Mouse (Mus musculus) midbrain, embryonic 11.5 days (tissue): ENCODE results near the gene Gm5478. TPM values are rescaled to one million over a fixed set of nuclear protein-coding genes. Genes with fewer than 3 reads are reported as not detected.
"Not testable (repeated sequence)": the region's sequence is repeated elsewhere in the genome, so short reads cannot be mapped to it uniquely, and the experiment has no call there.

Source experiments
- ATAC-seq: fragments of 200-750 bp; cut with Nextera tagmentation; 2 replicates; pipeline ENCODE4 v1.8.0; 2017; ENCODE audit warnings: moderate TSS enrichment, moderate library complexity; ENCODE audit not compliant: low FRiP score
- DNase-seq: peaks from one replicate; pipeline ENCODE4 v3.0.0; 2015; ENCODE audit warnings: low spot score; ENCODE audit errors: missing footprints
- H3K27ac ChIP-seq: fragments of 300-500 bp; sonication (generic); 2 replicates; pipeline ENCODE4 v1.5.1; 2014; ENCODE audit warnings: low read depth, low read length
- H3K27me3 ChIP-seq: fragments of 300-500 bp; sonication (generic); 2 replicates; pipeline ENCODE4 v1.6.1; 2014; ENCODE audit warnings: mild to moderate bottlenecking, low read length, moderate library complexity, mixed read lengths; ENCODE audit not compliant: control insufficient read depth, insufficient read depth
- H3K36me3 ChIP-seq: fragments of 300-500 bp; sonication (generic); 2 replicates; pipeline ENCODE4 v1.6.1; 2014; ENCODE audit warnings: mild to moderate bottlenecking, low read length, moderate library complexity, mixed read lengths; ENCODE audit not compliant: control insufficient read depth, insufficient read depth
- H3K4me1 ChIP-seq: fragments of 300-500 bp; sonication (generic); 2 replicates; pipeline ENCODE4 v1.6.1; 2014; ENCODE audit warnings: low read length; ENCODE audit not compliant: control insufficient read depth, insufficient read depth
- H3K4me2 ChIP-seq: fragments of 300-500 bp; sonication (generic); 2 replicates; pipeline ENCODE4 v1.6.1; 2014; ENCODE audit warnings: mild to moderate bottlenecking, moderate library complexity
- H3K4me3 ChIP-seq: fragments of 300-500 bp; sonication (generic); 2 replicates; pipeline ENCODE4 v1.5.1; 2014; ENCODE audit warnings: low read depth, low read length
- H3K9ac ChIP-seq: fragments of 300-500 bp; sonication (generic); 2 replicates; pipeline ENCODE4 v1.6.1; 2014; ENCODE audit warnings: low read length
- H3K9me3 ChIP-seq: fragments of 300-500 bp; sonication (generic); 2 replicates; pipeline ENCODE4 v1.6.1; 2016; ENCODE audit warnings: low read length; ENCODE audit not compliant: control insufficient read depth
- WGBS: fragments of 180-500 bp; shearing (Covaris S2); extraction: QIAGEN DNeasy Blood & Tissue Kit; methylation state at CpG from one replicate; pipeline ENCODE4 v1.1.7; 2014; 5-methylcytosine and 5-hydroxymethylcytosine counted together
- polyA plus RNA-seq: library from polyadenylated mRNA; unstranded; fragments of >200 nt; fragmentation: Nextera tagmentation; extraction: Ambion mirVana; gene quantifications from 2 replicates; pipeline ENCODE4 v1.2.1, GENCODE M21; 2014

Gm5478 gene
- not detected in 2 replicates for polyA plus RNA-seq

DNA sequence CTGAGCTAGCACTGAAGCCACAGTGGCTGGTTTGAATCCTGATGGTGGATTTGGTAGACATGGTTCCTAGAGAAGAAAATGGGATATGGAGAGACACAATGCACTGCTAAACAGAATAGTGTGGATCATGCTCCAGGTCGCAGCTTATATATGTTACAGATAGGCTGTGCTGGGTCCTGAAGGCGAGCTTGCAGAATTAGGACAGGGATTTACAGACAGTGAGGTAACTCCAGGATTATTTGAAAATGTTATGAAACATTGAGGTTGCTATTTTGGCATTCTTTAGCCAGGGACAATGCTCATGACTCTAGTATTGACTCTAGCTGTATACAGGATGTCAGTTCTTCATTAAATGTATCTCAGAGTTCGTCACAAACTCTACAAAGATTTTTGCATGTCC, at the start of gene Gm5478:
Gene Gm5478 (minus strand): TSS at position 101 of the 400 bp plus-strand sequence.
- H3K27ac ChIP-seq: no peak within 1 kb of the TSS
- no peaks in the 10 kb centered on the region for H3K36me3 ChIP-seq
- no peak within 1 kb of the TSS for H3K9ac ChIP-seq
- no peak within 1 kb of the TSS for H3K4me3 ChIP-seq
- no peaks in the 10 kb centered on the region for H3K4me1 ChIP-seq
- H3K4me2 ChIP-seq: no peak within 1 kb of the TSS
- H3K27me3 ChIP-seq: no peaks in the 10 kb centered on the region
- no peak for DNase-seq
- no peaks in the 10 kb centered on the region for H3K9me3 ChIP-seq
- ATAC-seq: no peak
- WGBS: 78% methylated on average over 3 of the region's 3 CpGs

DNA sequence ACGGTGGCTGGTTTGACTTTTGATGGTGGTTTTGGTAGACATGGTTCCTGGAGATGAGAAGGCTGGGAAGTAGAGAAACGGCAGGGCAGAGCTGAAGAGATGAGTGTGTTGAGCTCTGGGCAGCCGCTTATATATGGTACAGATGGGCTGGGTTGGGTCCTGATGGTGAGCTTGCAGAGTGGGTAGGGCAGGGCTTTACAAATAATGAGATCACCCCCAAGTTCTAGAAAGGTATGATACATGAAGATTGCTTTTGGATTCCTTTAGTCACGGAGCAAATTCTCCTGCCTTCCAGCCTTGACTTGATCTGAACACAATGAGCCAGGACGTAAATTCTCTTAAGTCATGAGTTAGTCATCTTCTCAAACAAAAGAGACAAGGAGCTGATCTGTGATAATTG, 47.0 kb upstream of the Gm5478 start, which contains the start of gene Krt6a:
Gene Krt6a (minus strand): TSS at position 101 of the 400 bp plus-strand sequence.
- Histone ChIP-seq H3K4me3 (no peak within 1 kb of the TSS), H3K27ac (no peak within 1 kb of the TSS), H3K9ac (no peak within 1 kb of the TSS), H3K9me3 (no peaks in the 10 kb centered on the region), H3K4me1 (no peaks in the 10 kb centered on the region), H3K27me3 (no peaks in the 10 kb centered on the region), H3K36me3 (no peaks in the 10 kb centered on the region), H3K4me2 (no peak within 1 kb of the TSS)
- DNase-seq (no peak), ATAC-seq (no peak)
- 84% methylated on average over 5 of the region's 5 CpGs for WGBS

DNA sequence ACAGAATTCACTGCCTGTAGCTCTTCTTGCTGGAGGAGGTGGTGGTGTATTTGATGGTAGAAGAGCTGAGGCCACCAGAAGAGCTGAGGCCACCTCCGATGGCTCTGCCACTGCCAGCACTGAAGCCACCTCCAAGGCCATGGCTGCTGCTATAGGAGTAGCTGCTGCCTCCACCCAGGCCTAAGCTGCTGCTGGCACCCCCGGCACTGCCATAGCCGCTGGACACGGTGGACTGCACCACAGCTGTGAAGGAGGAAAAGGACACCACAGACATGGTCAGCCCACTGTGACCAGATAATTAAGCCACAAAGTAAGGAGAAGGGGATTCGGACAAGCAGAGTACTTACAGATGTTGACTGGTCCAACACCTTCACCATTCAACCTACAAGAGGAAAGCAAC, 43.3 kb upstream of the Gm5478 start:
- 90% methylated on average over 5 of the region's 5 CpGs for WGBS
- not testable (repeated sequence) for DNase-seq, H3K4me2 ChIP-seq, H3K4me1 ChIP-seq, H3K9me3 ChIP-seq, H3K4me3 ChIP-seq, H3K27ac ChIP-seq, H3K27me3 ChIP-seq, H3K9ac ChIP-seq, H3K36me3 ChIP-seq, ATAC-seq

DNA sequence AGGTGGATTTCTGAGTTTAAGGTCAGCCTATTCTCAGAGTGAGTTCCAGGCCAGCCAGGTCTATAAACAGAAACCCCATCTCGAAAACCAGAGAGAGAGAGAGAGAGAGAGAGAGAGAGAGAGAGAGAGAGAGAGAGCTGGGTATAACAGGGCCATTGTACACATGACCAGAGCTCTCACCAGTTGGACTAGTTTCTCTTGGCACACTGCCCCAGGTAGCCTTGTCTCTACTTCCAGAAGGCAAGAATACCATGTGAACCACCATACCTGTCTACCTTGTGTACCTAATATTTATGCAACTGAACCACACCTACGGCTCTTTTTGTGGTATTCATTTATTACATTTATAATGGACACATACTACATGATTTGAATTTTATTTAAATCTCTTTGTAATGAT, 41.0 kb upstream of the Gm5478 start:
- ATAC-seq (no peak), DNase-seq (no peak)
- H3K9ac ChIP-seq: no peak overlapping the region
- no peaks in the 10 kb centered on the region for H3K9me3 ChIP-seq
- no peak overlapping the region for H3K27ac ChIP-seq
- no peaks in the 10 kb centered on the region for H3K27me3 ChIP-seq
- no peaks in the 10 kb centered on the region for H3K4me1 ChIP-seq
- H3K4me3 ChIP-seq: no peak overlapping the region
- no peak overlapping the region for H3K4me2 ChIP-seq
- 81% methylated on average over 2 of the region's 2 CpGs for WGBS
- no peaks in the 10 kb centered on the region for H3K36me3 ChIP-seq

DNA sequence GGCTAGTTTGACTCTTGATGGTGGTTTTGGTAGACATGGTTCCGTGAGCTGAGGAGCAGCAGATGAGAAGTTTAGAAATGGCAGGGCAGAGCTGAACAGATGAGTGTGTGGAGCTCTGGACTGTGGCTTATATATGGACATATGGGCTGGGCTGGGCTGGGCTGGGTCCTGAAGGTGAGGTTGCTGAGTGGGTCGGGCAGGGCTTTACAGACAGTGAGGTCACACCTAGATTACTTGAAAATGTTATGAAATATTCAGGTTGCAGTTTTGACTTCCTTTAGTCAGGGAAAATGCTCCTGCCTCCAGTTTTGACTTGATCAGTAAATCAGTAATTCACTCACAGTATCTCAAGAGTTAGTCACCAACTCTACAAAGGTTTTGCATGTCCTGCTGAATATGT, 33.0 kb upstream of the Gm5478 start, which contains the start of gene Krt6b:
Gene Krt6b (minus strand): TSS at position 101 of the 400 bp plus-strand sequence.
- Histone ChIP-seq H3K27me3 (no peaks in the 10 kb centered on the region), H3K4me3 (no peak within 1 kb of the TSS), H3K27ac (no peak within 1 kb of the TSS), H3K4me1 (no peaks in the 10 kb centered on the region), H3K36me3 (no peaks in the 10 kb centered on the region), H3K4me2 (no peak within 1 kb of the TSS), H3K9ac (no peak within 1 kb of the TSS), H3K9me3 (no peaks in the 10 kb centered on the region)
- ATAC-seq (no peak), DNase-seq (no peak)
- WGBS: 80% methylated on average over 2 of the region's 2 CpGs

DNA sequence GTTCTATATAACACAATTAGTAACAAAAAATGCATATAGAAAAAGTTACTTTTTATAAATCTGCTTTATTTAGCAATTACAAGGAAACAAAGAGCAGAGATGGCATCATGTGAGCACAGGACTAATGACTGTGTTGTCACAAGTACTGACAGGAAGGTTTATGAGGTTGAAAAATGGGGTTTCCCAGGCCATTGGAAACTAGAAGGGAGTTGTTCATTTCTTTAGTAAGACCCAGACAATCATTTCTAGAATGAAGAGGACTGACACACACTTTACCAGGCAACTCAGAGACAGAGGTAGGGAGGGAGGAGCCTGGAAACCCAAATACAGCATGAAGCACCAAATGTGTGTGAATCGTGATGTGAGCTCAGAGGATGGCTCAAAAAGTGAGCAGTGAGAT, 28.8 kb upstream of the Gm5478 start:
- 78% methylated on average over 1 of the region's 1 CpGs for WGBS
- Histone ChIP-seq H3K9me3 (no peaks in the 10 kb centered on the region), H3K27ac (no peak overlapping the region), H3K9ac (no peak overlapping the region), H3K4me1 (no peaks in the 10 kb centered on the region), H3K4me3 (no peak overlapping the region), H3K27me3 (no peaks in the 10 kb centered on the region), H3K36me3 (no peaks in the 10 kb centered on the region), H3K4me2 (no peak overlapping the region)
- ATAC-seq (no peak), DNase-seq (no peak)

DNA sequence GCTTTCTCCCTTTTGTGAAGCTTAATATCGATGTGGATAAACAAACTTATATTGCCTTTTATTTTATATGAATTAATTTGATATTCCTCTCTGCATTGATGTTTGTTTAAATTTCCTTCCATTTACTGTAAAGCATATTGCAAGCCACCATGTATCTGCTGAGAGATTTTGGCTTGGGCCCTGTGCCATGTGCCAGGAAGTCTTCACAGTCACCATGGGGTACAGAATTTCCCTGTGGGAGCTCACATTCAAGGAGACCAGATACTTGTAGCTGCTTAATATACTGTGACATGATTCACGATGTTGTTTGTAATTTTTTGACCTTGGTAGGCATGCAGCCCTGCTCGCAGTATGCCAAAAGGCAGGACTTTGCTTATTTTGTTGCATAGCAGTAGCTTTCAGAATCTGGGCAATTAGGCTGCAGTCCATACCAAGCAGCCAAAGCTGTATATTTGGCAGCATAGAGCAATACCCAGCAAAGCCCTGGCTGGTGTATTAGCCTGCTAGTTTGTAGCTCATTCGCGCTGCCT, 5.6 kb upstream of the Gm5478 start:
- no peaks in the 10 kb centered on the region for H3K4me1 ChIP-seq
- no peak overlapping the region for H3K4me2 ChIP-seq
- H3K4me3 ChIP-seq: no peak overlapping the region
- H3K9me3 ChIP-seq: no peaks in the 10 kb centered on the region
- H3K36me3 ChIP-seq: no peaks in the 10 kb centered on the region
- no peak overlapping the region for H3K27ac ChIP-seq
- no peak for DNase-seq
- H3K27me3 ChIP-seq: no peaks in the 10 kb centered on the region
- WGBS: 87% methylated on average over 5 of the region's 5 CpGs
- no peak overlapping the region for H3K9ac ChIP-seq
- no peak for ATAC-seq

DNA sequence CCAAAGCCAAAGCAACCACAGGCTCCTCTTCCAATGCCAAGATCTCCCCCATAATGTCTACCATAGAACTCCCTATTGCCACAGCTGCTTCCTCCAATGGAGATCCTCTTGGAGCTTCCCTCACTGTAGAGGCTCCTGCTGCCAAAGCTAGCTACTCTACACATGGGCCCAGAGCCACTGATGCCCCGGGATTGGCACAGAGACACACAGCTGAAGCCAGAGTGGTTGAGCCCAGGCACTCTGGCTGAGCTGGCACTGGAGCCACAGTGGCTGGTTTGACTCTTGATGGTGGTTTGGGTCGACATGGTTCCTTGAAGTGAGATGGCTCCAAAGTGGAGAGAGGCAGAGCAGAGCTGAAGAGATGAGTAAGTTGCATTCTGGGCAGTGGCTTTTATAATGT, 19.3 kb downstream of the Gm5478 start, which contains the start of gene Gm5414:
Gene Gm5414 (minus strand): TSS at position 305 of the 400 bp plus-strand sequence.
- 80% methylated on average over 2 of the region's 2 CpGs for WGBS
- no peaks in the 10 kb centered on the region for H3K9me3 ChIP-seq
- no peaks in the 10 kb centered on the region for H3K4me1 ChIP-seq
- DNase-seq (no peak), ATAC-seq (no peak)
- no peaks in the 10 kb centered on the region for H3K27me3 ChIP-seq
- H3K27ac ChIP-seq: no peak within 1 kb of the TSS
- H3K36me3 ChIP-seq: no peaks in the 10 kb centered on the region
- H3K4me3 ChIP-seq: no peak within 1 kb of the TSS
- H3K4me2 ChIP-seq: no peak within 1 kb of the TSS
- H3K9ac ChIP-seq: no peak within 1 kb of the TSS

DNA sequence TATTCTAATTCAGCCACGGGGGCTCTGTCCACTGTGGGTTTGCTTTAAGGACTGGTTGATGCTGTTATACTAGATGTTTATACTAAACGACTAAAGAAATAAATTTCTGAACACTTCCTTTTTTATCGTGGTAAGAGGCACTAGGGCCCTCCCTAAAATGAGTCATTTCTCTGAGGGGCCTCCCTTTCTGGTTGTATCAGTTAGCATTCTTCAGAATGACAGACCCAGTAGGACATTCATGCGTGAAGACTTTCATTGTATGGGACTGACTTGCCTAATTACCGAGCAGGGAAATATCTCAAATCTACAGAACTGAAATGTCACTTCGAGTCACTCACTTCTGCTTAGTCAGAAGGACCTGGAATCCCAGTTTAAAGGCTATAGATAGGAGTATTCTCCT, 48.1 kb downstream of the Gm5478 start:
- DNase-seq (peak; percentile 37), ATAC-seq (no peak)
- no peak overlapping the region for H3K4me2 ChIP-seq
- no peaks in the 10 kb centered on the region for H3K9me3 ChIP-seq
- 72% methylated on average over 6 of the region's 6 CpGs for WGBS
- no peaks in the 10 kb centered on the region for H3K36me3 ChIP-seq
- H3K27me3 ChIP-seq: no peaks in the 10 kb centered on the region
- H3K4me1 ChIP-seq: no peaks in the 10 kb centered on the region
- no peak overlapping the region for H3K4me3 ChIP-seq
- no peak overlapping the region for H3K9ac ChIP-seq
- H3K27ac ChIP-seq: no peak overlapping the region
